8 mouse cellular contexts compared by ENCODE assay signal in genomic region chr2:165033306-165033705, GRCm38 (mm10). TPM values are rescaled to one million over a fixed set of nuclear protein-coding genes. Genes with fewer than 3 reads are reported as not detected.
A peak's percentile ranks its signal among the peaks of the same experiment; 100 is the strongest.
DNase-seq lines count a peak whose midpoint lies in the region; ATAC-seq and TF ChIP-seq lines count a peak whose summit lies in the region.

No protein-coding gene starts in this region.

- WGBS in lung, adult 2 months = 34% methylated on average over 6 of the region's 6 CpGs
- 49% methylated on average over 6 of the region's 6 CpGs for WGBS in embryonic facial prominence, embryonic 11.5 days
- 66% methylated on average over 6 of the region's 6 CpGs for WGBS in limb, embryonic 10.5 days
- 17% methylated on average over 6 of the region's 6 CpGs for WGBS in olfactory bulb, adult 2 months

- peak overlapping the region; percentile 80 for H3K4me2 ChIP-seq in embryonic facial prominence, embryonic 11.5 days (ENCODE audit: low read depth, low read length)

- no peaks in the 10 kb centered on the region for H3K9me3 ChIP-seq in embryonic facial prominence, embryonic 11.5 days (replicated peaks; ENCODE audit: control insufficient read depth, low read length)
- no peaks in the 10 kb centered on the region for H3K9me3 ChIP-seq in limb, embryonic 10.5 days (replicated peaks)

- no peak for DNase-seq in lung, adult 2 months
- DNase-seq in lung, postnatal 4 days = no peak
- DNase-seq in embryonic facial prominence, embryonic 11.5 days (ENCODE audit: low spot score) = no peak
- no peak for DNase-seq in limb, embryonic 10.5 days (ENCODE audit: low spot score)
- no peak for DNase-seq in gastrocnemius, adult 18-20 months (ENCODE audit: low spot score)
- no peak for DNase-seq in kidney, adult 9 months
- DNase-seq in adrenal gland, postnatal 25 days = no peak

- no peak for ATAC-seq in embryonic facial prominence, embryonic 11.5 days (replicated peaks; ENCODE audit: insufficient number of reproducible peaks, low FRiP score, low TSS enrichment, low read depth)

- TF ChIP-seq CTCF in lung, adult 2 months (IDR thresholded peaks at IDR 0.05; ENCODE audit: insufficient read depth, low read length) = no peak
- no peak for TF ChIP-seq CTCF in olfactory bulb, adult 2 months (IDR thresholded peaks at IDR 0.05; ENCODE audit: insufficient read depth, low read depth, low read length)

- no peak for TF ChIP-seq POLR2A in lung, adult 2 months (IDR thresholded peaks at IDR 0.05; ENCODE audit: borderline replicate concordance, extremely low read depth, low read depth, low read length)
- TF ChIP-seq POLR2A in olfactory bulb, adult 2 months (IDR thresholded peaks at IDR 0.05; ENCODE audit: insufficient read depth, low read depth, low read length) = no peak

- H3K9ac ChIP-seq in embryonic facial prominence, embryonic 11.5 days (replicated peaks; ENCODE audit: low read length) = peak overlapping the region; percentile 99; the same call in 1 of the 2 replicates

- H3K27ac ChIP-seq in embryonic facial prominence, embryonic 11.5 days (replicated peaks; ENCODE audit: low read depth, low read length) = no peak overlapping the region
- 0 out of 2 replicates have a peak overlapping the region, but pooled peaks have one; percentile 99 for H3K27ac ChIP-seq in limb, embryonic 10.5 days
- H3K27ac ChIP-seq in olfactory bulb, adult 2 months (ENCODE audit: insufficient read depth, low read depth, low read length) = no peak overlapping the region

- H3K36me3 ChIP-seq in embryonic facial prominence, embryonic 11.5 days (replicated peaks; ENCODE audit: control insufficient read depth, insufficient read depth, low read depth, low read length) = no peaks in the 10 kb centered on the region
- H3K36me3 ChIP-seq in limb, embryonic 10.5 days = peaks cover 9% of the 10 kb centered on the region; the same call in 1 of the 2 replicates

- H3K4me3 ChIP-seq in lung, adult 2 months (replicated peaks; ENCODE audit: extremely low read depth, low read depth, low read length) = peak overlapping the region; percentile 44
- H3K4me3 ChIP-seq in embryonic facial prominence, embryonic 11.5 days (ENCODE audit: low read depth, low read length) = peak overlapping the region; percentile 98
- peak overlapping the region; percentile 93 for H3K4me3 ChIP-seq in limb, embryonic 10.5 days
- peak overlapping the region; percentile 26; the same call in 1 of the 2 replicates for H3K4me3 ChIP-seq in olfactory bulb, adult 2 months (ENCODE audit: insufficient read depth, low read depth, low read length)

- peaks cover 5% of the 10 kb centered on the region for H3K4me1 ChIP-seq in lung, adult 2 months (ENCODE audit: control insufficient read depth, insufficient read depth, low read length)
- H3K4me1 ChIP-seq in embryonic facial prominence, embryonic 11.5 days (ENCODE audit: control insufficient read depth, insufficient read depth, low read length) = no peaks in the 10 kb centered on the region
- H3K4me1 ChIP-seq in limb, embryonic 10.5 days = peaks cover 19% of the 10 kb centered on the region
- no peaks in the 10 kb centered on the region for H3K4me1 ChIP-seq in olfactory bulb, adult 2 months (ENCODE audit: control insufficient read depth, insufficient read depth, low read length)

- H3K27me3 ChIP-seq in embryonic facial prominence, embryonic 11.5 days (ENCODE audit: control insufficient read depth, insufficient read depth, low read length) = no peaks in the 10 kb centered on the region
- H3K27me3 ChIP-seq in limb, embryonic 10.5 days (ENCODE audit: low read depth, poor library complexity, severe bottlenecking) = no peaks in the 10 kb centered on the region

RNA-seq across cellular contexts. Expression of gene Ncoa5, which starts 1.4 kb away (rescaled TPM):
- polyA plus RNA-seq in lung, adult 2 months (2012; rRNA removed) = 27.7 and 29.1 TPM in 2 replicates
- 64.9 and 71.9 TPM in 2 replicates for polyA plus RNA-seq in embryonic facial prominence, embryonic 11.5 days (2014; fragmentation: Nextera tagmentation; extraction: Ambion mirVana)
- 92.9 and 105 TPM in 2 replicates for polyA plus RNA-seq in limb, embryonic 10.5 days (2016; fragmentation: Nextera tagmentation; extraction: Ambion mirVana)
- polyA plus RNA-seq in olfactory bulb, adult 2 months (2012; ENCODE audit: insufficient read depth, insufficient read length, low replicate concordance, missing spikeins) = not detected in 2 replicates
- total RNA-seq in gastrocnemius, adult 18-20 months (2021) = 10 to 100 TPM; 11.1 to 11.7 TPM
- total RNA-seq in adrenal gland, postnatal 25 days (2021) = 34.1 and 46.2 TPM in 2 replicates

RNA-seq across cellular contexts. Expression of gene Cd40, which starts 22.1 kb away (rescaled TPM):
- polyA plus RNA-seq in lung, adult 2 months (2012; rRNA removed) = 36.2 and 51.7 TPM in 2 replicates
- polyA plus RNA-seq in embryonic facial prominence, embryonic 11.5 days (2014; fragmentation: Nextera tagmentation; extraction: Ambion mirVana) = 5.3 and 6.1 TPM in 2 replicates
- polyA plus RNA-seq in limb, embryonic 10.5 days (2016; fragmentation: Nextera tagmentation; extraction: Ambion mirVana) = 10.5 and 11.5 TPM in 2 replicates
- not detected in 2 replicates for polyA plus RNA-seq in olfactory bulb, adult 2 months (2012; ENCODE audit: insufficient read depth, insufficient read length, low replicate concordance, missing spikeins)
- total RNA-seq in gastrocnemius, adult 18-20 months (2021) = under 1 TPM; 0.28 to 0.41 TPM
- total RNA-seq in adrenal gland, postnatal 25 days (2021) = 2.1 and 3.9 TPM in 2 replicates

RNA-seq across cellular contexts. Expression of gene 1700025C18Rik, which starts 57.2 kb away (rescaled TPM):
- not detected in 2 replicates for polyA plus RNA-seq in lung, adult 2 months (2012; rRNA removed)
- not detected in 2 replicates for polyA plus RNA-seq in embryonic facial prominence, embryonic 11.5 days (2014; fragmentation: Nextera tagmentation; extraction: Ambion mirVana)
- not detected in 2 replicates for polyA plus RNA-seq in limb, embryonic 10.5 days (2016; fragmentation: Nextera tagmentation; extraction: Ambion mirVana)
- polyA plus RNA-seq in olfactory bulb, adult 2 months (2012; ENCODE audit: insufficient read depth, insufficient read length, low replicate concordance, missing spikeins) = not detected in 2 replicates
- not detected for total RNA-seq in gastrocnemius, adult 18-20 months (2021)
- total RNA-seq in adrenal gland, postnatal 25 days (2021) = not detected in 2 replicates

Comparison
In these comparisons a context has a peak if more than half of its experiments do, and no peak if none do; other contexts are left out.
1. H3K4me3 ChIP-seq: peak in every context shown above with its lines; median percentile 98 in embryonic facial prominence, embryonic 11.5 days; 93 in limb, embryonic 10.5 days; 44 in lung, adult 2 months; 26 in olfactory bulb, adult 2 months.